Mouse (Mus musculus) heart, embryonic 15.5 days (tissue): Measurements from ENCODE around the gene Tmc3. TPM values are rescaled to one million over a fixed set of nuclear protein-coding genes. Genes with fewer than 3 reads are reported as not detected.

Experiments used
- ATAC-seq: fragments of 200-750 bp; cut with Nextera tagmentation; replicated peaks from 2 replicates; pipeline ENCODE4 v1.8.0; 2017; ENCODE audit warnings: low read depth, moderate TSS enrichment; ENCODE audit not compliant: insufficient number of reproducible peaks, insufficient read depth, low FRiP score
- H3K27ac ChIP-seq: fragments of 300-500 bp; sonication (generic); 2 replicates; pipeline ENCODE4 v1.5.1; 2015; ENCODE audit warnings: mild to moderate bottlenecking, inconsistent platforms
- H3K27me3 ChIP-seq: fragments of 300-500 bp; sonication (generic); 2 replicates; pipeline ENCODE4 v1.6.1; 2015; ENCODE audit warnings: inconsistent platforms
- H3K36me3 ChIP-seq: fragments of 300-500 bp; sonication (generic); 2 replicates; pipeline ENCODE4 v1.6.1; 2015; ENCODE audit warnings: mild to moderate bottlenecking, inconsistent platforms
- H3K4me1 ChIP-seq: fragments of 300-500 bp; sonication (generic); replicated peaks from 2 replicates; pipeline ENCODE4 v1.6.1; 2015; ENCODE audit warnings: inconsistent platforms
- H3K4me2 ChIP-seq: fragments of 300-500 bp; sonication (generic); 2 replicates; pipeline ENCODE4 v1.6.1; 2015; ENCODE audit warnings: inconsistent platforms, mild to moderate bottlenecking, moderate library complexity
- H3K4me3 ChIP-seq: fragments of 300-500 bp; sonication (generic); 2 replicates; pipeline ENCODE4 v1.5.1; 2015; ENCODE audit warnings: mild to moderate bottlenecking, inconsistent platforms
- H3K9ac ChIP-seq: fragments of 300-500 bp; sonication (generic); 2 replicates; pipeline ENCODE4 v1.6.1; 2015; ENCODE audit warnings: mild to moderate bottlenecking, inconsistent platforms
- H3K9me3 ChIP-seq: fragments of 300-500 bp; sonication (generic); replicated peaks from 2 replicates; pipeline ENCODE4 v1.6.1; 2016; ENCODE audit warnings: inconsistent platforms
- WGBS: fragments of 180-500 bp; shearing (Covaris S2); methylation state at CpG from one replicate; pipeline ENCODE4 v1.1.7; 2015; ENCODE audit warnings: mixed read lengths; 5-methylcytosine and 5-hydroxymethylcytosine counted together
- polyA plus RNA-seq: library from polyadenylated mRNA; unstranded; fragments of >200 nt; fragmentation: Nextera tagmentation; extraction: Ambion mirVana; gene quantifications from 2 replicates; pipeline ENCODE4 v1.2.1, GENCODE M21; 2015

The Tmc3 gene
- polyA plus RNA-seq, 1 experiment from 2014 or later: 0.64 TPM

DNA sequence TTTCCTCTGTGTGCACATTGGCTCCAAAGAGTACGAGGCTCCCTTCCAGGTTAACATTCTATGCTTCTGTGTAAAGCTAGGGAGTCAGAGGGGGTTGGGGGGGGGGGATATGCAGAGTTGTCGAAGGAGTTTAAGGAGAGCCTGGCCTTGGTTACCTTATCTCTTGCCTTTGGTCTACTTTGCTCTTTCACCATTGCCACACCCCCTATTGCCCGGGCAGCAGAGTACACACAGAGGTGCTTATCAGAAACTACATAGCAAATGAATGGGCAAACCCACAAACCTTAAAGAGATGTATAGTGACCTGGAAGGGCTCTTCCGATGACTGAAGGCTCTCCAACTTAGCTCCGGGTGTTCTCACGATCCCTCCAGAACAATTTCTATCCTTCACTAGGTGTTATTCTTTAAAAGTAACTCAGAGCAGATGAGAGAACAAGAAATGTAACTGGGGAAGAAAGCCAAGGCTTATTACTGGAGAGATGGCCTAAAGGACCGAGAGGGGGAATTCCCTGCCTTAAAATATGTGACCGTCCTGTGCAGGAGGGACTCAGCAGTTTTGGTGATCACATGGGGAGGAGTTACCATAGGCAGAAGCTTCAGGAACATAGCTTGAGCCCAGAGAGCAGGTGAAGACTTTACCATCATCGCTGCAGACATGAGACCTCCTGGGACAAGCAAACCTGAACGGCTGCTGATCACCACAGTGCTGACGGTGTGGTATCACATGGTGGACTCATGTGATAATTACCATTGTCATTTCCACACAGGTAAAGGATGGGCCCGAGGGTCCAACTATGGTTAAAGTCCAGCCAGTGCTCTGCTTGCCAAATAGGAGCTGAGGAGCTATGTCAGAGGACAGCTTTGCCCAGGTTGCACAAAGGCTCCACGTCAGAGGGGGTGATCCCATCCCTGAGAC lies 14.5 kb downstream of the Tmc3 start:
- Histone ChIP-seq H3K4me3 (no peak overlapping the region), H3K9me3 (no peaks in the 10 kb centered on the region), H3K36me3 (no peaks in the 10 kb centered on the region), H3K27ac (no peak overlapping the region), H3K4me1 (no peaks in the 10 kb centered on the region), H3K4me2 (no peak overlapping the region), H3K27me3 (no peaks in the 10 kb centered on the region), H3K9ac (no peak overlapping the region)
- no peak for ATAC-seq
- 67% methylated on average over 13 of the region's 13 CpGs for WGBS

DNA sequence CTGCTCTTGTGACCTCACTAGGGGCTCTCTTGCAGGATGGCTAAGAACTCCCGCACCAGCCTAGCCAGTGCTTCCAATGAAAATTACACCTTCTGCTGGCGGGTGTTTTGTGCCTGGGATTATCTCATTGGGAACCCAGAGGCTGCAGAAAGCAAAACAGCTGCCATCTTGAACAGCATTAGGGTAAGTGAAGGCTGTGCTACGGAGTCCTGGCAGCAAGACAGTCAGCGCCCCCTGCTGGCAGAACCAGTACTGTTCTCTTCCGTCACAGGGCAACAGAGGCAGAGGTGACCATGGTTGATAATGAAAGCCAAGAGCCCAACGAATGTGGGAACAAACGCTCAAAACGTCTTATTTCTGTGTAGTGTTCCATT lies 15.2 kb downstream of the Tmc3 start:
- no peaks in the 10 kb centered on the region for H3K9me3 ChIP-seq
- no peaks in the 10 kb centered on the region for H3K4me1 ChIP-seq
- H3K9ac ChIP-seq: no peak overlapping the region
- WGBS: 61% methylated on average over 8 of the region's 8 CpGs
- no peaks in the 10 kb centered on the region for H3K36me3 ChIP-seq
- no peak for ATAC-seq
- no peak overlapping the region for H3K27ac ChIP-seq
- H3K4me3 ChIP-seq: no peak overlapping the region
- H3K27me3 ChIP-seq: no peaks in the 10 kb centered on the region
- no peak overlapping the region for H3K4me2 ChIP-seq

DNA sequence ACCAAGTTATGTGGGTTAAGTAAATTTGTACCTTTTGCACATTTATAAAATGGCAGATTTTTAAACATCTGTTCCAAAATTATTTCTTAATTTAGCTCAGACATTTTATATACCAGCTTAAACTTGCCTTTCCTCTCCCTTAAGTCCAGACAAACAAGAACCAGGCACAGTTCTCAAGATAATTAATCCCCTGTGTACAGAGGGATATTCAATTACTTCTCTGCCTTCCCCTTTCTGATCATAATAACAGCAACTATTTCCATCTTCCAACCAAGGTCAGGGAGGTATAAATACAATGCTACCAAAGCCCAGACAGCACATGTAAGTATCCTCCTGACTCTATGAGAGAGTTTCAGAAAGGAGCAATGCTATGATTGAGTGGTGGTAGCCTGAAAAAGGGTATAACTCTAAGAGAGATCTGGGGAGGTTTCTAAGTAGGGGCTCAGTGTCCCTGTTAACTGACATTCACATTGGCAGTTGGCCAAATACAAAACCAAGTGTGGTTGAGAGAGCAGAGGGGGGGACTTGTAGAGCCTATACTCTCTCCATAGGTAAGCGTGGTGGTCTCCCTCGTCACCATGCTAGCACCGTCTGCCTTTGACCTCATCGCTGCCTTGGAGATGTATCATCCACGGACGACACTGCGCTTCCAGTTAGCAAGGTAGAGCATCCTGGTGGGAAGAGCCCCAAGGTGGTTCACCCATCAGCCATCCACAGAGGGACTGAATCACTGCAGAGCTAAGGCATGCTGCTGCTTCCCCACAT lies 19.6 kb downstream of the Tmc3 start:
- WGBS: 92% methylated on average over 7 of the region's 7 CpGs
- H3K4me1 ChIP-seq: no peaks in the 10 kb centered on the region
- no peak overlapping the region for H3K4me3 ChIP-seq
- no peak for ATAC-seq
- H3K9ac ChIP-seq: no peak overlapping the region
- no peaks in the 10 kb centered on the region for H3K36me3 ChIP-seq
- H3K4me2 ChIP-seq: no peak overlapping the region
- H3K27ac ChIP-seq: no peak overlapping the region
- no peaks in the 10 kb centered on the region for H3K27me3 ChIP-seq
- H3K9me3 ChIP-seq: no peaks in the 10 kb centered on the region

- 86% methylated on average over 2 of the region's 2 CpGs for WGBS
- no peak overlapping the region for H3K4me3 ChIP-seq
- H3K4me1 ChIP-seq: no peaks in the 10 kb centered on the region
- no peak overlapping the region for H3K27ac ChIP-seq
- no peak overlapping the region for H3K9ac ChIP-seq
- no peak for ATAC-seq
- no peaks in the 10 kb centered on the region for H3K9me3 ChIP-seq
- no peaks in the 10 kb centered on the region for H3K27me3 ChIP-seq
- H3K36me3 ChIP-seq: no peaks in the 10 kb centered on the region
- no peak overlapping the region for H3K4me2 ChIP-seq
These were observed 22.1 kb downstream of the Tmc3 start for GRCm38 (mm10) chr7:83606796-83607195.

GRCm38 (mm10) chr7:83609891-83610290 lies 25.2 kb downstream of the Tmc3 start:
- no peaks in the 10 kb centered on the region for H3K9me3 ChIP-seq

DNA sequence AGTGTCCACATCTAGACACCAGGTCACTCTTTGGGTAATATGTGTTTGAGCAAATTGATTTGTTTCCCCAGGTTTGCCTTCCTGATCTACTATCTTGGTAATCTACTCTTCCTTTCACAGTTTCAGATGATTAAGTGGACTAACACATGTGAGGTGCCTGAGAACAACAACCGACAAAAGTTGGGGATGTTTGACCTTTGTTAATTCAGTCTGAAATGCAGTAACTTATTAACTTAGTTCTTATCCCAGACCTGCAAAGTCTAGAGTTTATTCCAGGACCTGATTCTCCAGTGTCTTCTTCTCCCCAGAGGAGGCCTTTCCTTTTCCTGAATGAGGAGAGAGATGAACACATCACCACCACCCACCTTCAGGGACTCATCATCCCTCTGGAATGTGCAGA lies 27.2 kb downstream of the Tmc3 start:
- no peaks in the 10 kb centered on the region for H3K9me3 ChIP-seq
- no peak overlapping the region for H3K27ac ChIP-seq
- H3K4me1 ChIP-seq: no peaks in the 10 kb centered on the region
- no peaks in the 10 kb centered on the region for H3K27me3 ChIP-seq
- H3K4me2 ChIP-seq: no peak overlapping the region
- 87% methylated on average over 1 of the region's 1 CpGs for WGBS
- no peak for ATAC-seq
- no peaks in the 10 kb centered on the region for H3K36me3 ChIP-seq
- no peak overlapping the region for H3K9ac ChIP-seq
- H3K4me3 ChIP-seq: no peak overlapping the region

More at GRCm38 (mm10) chr7:83609891-83610290, 25.2 kb downstream of the Tmc3 start:
- Histone ChIP-seq H3K27me3 (no peaks in the 10 kb centered on the region), H3K4me3 (no peak overlapping the region), H3K4me2 (no peak overlapping the region), H3K4me1 (no peaks in the 10 kb centered on the region), H3K36me3 (no peaks in the 10 kb centered on the region), H3K27ac (no peak overlapping the region), H3K9ac (no peak overlapping the region)
- no peak for ATAC-seq
- 89% methylated on average over 4 of the region's 4 CpGs for WGBS

DNA sequence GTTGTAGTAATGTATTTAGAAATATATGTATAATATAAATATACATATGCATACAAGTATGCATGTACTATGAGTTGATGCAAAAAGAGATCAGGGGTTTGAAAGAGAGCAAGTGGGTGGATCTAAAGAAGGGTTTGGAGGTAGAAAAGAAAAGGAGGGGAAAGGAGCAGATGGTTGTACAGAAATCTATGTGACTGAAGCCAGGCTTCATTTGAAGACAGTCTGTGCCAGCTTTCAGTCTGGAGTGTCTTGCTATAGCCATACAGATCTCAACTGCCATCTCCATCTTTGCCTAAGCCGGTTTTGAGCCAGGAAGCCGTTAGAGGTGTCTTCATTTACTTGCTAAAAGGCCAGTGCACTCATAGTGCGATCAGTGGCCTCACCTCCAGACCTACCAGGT lies 30.5 kb downstream of the Tmc3 start:
- WGBS: 93% methylated on average over 3 of the region's 3 CpGs

DNA sequence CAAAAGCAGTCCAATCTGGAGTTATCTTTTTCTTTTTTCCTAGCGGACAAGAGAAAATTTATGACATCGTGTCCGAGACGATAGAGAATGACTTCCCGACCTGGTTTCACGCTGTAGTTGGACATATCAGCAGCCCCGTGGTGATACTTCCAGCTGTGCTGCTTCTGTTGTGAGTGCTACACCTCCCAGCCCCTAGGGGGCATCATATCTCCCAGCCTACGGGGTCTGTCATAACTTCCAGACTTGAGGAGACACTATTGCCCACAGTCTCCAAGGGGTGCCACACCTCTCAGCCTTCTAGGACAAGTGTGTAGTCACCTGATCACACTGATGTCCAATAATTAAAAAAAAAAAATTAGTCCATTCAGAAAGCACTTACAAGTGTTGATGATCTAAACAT lies 31.1 kb downstream of the Tmc3 start:
- no peak overlapping the region for H3K4me3 ChIP-seq
- H3K27me3 ChIP-seq: no peaks in the 10 kb centered on the region
- no peak overlapping the region for H3K4me2 ChIP-seq
- H3K4me1 ChIP-seq: no peaks in the 10 kb centered on the region
- no peak overlapping the region for H3K27ac ChIP-seq
- no peaks in the 10 kb centered on the region for H3K9me3 ChIP-seq
- no peak overlapping the region for H3K9ac ChIP-seq
- H3K36me3 ChIP-seq: no peaks in the 10 kb centered on the region
- 82% methylated on average over 8 of the region's 8 CpGs for WGBS
- no peak for ATAC-seq

More for the DNA sequence above, 30.5 kb downstream of the Tmc3 start:
- H3K4me1 ChIP-seq: no peaks in the 10 kb centered on the region
- H3K4me2 ChIP-seq: no peak overlapping the region
- no peak overlapping the region for H3K9ac ChIP-seq
- H3K9me3 ChIP-seq: no peaks in the 10 kb centered on the region
- ATAC-seq: no peak
- H3K36me3 ChIP-seq: no peaks in the 10 kb centered on the region
- H3K27ac ChIP-seq: no peak overlapping the region
- H3K27me3 ChIP-seq: no peaks in the 10 kb centered on the region
- H3K4me3 ChIP-seq: no peak overlapping the region

DNA sequence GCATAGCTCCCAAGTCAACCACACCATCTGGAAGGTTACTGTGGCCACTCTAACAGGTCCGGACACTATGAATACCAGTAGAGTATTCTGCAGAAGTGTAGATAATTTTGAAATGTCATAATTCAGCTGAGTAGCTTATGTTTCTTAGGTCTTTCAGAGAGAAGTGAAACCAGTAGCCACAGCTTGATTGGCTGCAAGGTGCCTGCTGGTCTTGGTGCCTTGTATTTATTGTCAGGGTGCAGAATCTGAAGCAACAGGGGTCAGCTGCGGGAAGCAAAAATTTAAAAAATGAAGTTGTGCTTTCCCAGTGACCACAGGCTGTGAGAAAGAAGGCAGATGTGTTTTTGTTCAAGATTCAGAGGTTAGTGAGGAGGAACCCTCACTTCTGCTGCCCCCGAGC lies 31.5 kb downstream of the Tmc3 start:
- H3K36me3 ChIP-seq: no peaks in the 10 kb centered on the region
- H3K27ac ChIP-seq: no peak overlapping the region
- no peak overlapping the region for H3K9ac ChIP-seq
- no peaks in the 10 kb centered on the region for H3K9me3 ChIP-seq
- no peak overlapping the region for H3K4me3 ChIP-seq
- WGBS: 86% methylated on average over 3 of the region's 3 CpGs
- ATAC-seq: no peak
- no peaks in the 10 kb centered on the region for H3K4me1 ChIP-seq
- H3K4me2 ChIP-seq: no peak overlapping the region
- H3K27me3 ChIP-seq: no peaks in the 10 kb centered on the region

- no peaks in the 10 kb centered on the region for H3K9me3 ChIP-seq
- H3K27ac ChIP-seq: no peak overlapping the region
- H3K4me2 ChIP-seq: no peak overlapping the region
- no peaks in the 10 kb centered on the region for H3K36me3 ChIP-seq
- H3K4me1 ChIP-seq: no peaks in the 10 kb centered on the region
- no peak for ATAC-seq
- H3K9ac ChIP-seq: no peak overlapping the region
- WGBS: 89% methylated on average over 1 of the region's 1 CpGs
- no peak overlapping the region for H3K4me3 ChIP-seq
- H3K27me3 ChIP-seq: no peaks in the 10 kb centered on the region
These were observed 34.0 kb downstream of the Tmc3 start for GRCm38 (mm10) chr7:83618709-83619108.

GRCm38 (mm10) chr7:83622582-83622981 lies 37.9 kb downstream of the Tmc3 start:
- no peaks in the 10 kb centered on the region for H3K9me3 ChIP-seq
- H3K9ac ChIP-seq: no peak overlapping the region
- H3K36me3 ChIP-seq: no peaks in the 10 kb centered on the region
- H3K4me3 ChIP-seq: no peak overlapping the region
- ATAC-seq: no peak
- H3K4me2 ChIP-seq: no peak overlapping the region
- 87% methylated on average over 6 of the region's 6 CpGs for WGBS
- H3K27me3 ChIP-seq: no peaks in the 10 kb centered on the region
- H3K4me1 ChIP-seq: no peaks in the 10 kb centered on the region
- H3K27ac ChIP-seq: no peak overlapping the region
